Mouse (Mus musculus) T-cell, adult 2 months (primary cell): Measurements from ENCODE around the gene Pitpnc1.

Experiments used
- DNase-seq: peaks from one replicate; pipeline ENCODE4 v3.0.0; 2022; ENCODE audit warnings: low spot score

The Pitpnc1 gene

DNA sequence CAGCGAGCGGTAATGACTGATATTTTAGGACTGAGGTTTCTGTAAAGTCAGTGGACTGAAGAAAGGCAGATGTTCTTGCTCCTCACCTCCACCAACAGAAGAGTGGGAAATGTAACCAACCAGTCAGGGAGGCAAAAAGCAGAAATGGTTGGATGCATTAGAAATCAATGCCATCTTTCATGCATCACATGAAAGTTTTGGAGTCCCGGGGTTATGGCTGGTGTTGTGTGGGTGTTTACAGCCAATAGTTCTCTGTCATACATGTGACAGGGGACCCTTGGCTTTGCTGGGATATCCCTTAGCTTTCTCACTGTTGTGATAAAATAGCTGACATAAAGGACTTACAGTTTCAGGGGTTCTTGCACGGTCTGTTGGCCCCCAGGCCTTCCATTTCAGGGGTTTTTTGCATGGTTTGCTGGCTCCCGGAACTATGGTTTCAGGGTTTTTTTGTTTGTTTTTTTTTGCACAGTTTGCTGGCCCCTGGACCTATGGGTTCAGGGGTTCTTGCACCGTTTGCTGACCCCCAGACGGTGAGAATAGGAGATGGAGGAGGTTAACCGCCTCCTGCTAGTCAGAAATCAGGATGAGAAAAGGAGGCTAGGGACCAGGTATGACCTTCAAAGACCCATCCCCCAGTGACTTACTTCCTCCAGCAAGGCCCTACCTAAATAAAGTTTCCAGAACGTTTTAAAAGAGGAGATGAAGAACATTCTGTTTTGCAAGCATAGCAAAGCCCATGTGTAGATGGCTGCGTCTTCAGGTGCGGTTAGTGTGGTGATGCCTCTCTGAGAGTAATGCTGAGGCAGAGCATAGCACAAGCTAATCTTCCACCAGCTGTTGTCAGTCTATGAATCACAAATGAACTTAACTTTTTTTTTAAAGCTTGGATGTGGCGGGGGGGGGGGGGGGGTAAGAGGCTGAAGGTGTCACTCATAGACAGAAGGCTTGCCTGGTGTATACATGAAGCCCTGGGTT lies 27.1 kb downstream of the Pitpnc1 start:
- peak; percentile 89 for DNase-seq

DNA sequence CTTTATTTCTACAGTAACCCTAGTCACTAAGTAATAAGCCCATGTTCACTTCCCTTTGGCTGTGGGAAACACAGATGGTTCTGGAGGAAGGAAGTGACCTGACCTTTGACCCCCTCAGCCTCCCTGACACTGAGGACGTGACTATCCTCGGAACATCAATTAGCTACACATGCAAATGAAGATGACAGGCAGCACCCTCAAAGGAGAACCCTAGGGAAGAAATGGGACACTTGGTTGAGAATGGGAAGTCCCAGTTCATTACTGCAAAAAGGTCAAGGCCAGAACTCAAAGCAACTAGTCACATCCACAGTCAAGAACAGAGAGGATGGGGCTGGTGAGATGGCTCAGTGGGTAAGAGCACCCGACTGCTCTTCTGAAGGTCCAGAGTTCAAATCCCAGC lies 29.4 kb downstream of the Pitpnc1 start:
- DNase-seq = no peak

DNA sequence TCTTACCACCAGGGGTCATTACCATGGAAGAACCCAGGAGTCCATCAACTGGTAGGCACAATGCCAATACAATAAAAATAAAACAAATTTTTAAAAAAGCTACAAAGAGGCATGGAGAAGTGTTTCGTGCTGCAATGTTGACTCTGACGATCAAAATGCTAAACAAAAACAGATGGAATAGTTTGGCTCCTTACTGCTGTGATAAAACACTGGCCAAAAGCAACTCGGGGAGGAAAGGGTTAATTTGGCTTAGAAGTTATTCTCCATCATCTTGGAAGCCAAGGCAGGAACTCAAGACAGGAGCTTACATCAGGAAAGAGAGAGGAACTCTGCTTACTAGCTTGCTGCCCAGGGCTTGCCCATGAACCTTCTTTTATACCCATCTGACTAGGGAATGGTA lies 32.4 kb downstream of the Pitpnc1 start:
- DNase-seq = no peak

DNA sequence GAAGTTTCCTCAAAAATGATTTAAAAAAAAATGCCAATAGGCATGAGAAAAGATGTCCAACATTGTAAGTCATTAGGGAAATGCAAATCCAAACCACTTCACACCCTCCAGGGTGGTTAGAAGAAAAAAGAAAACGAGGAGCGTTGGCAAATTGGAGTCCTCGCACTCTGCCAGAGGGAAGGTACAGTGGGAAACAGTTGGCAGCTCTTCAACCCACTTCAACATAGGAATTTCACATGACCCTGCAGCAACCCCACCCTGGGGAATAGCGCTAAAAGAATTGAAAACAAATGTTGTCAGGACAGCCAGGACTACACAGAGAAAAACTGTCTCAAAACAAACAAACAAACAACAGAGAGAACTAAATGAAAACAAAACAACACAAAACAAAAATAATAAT lies 32.8 kb downstream of the Pitpnc1 start:
- no peak for DNase-seq

DNA sequence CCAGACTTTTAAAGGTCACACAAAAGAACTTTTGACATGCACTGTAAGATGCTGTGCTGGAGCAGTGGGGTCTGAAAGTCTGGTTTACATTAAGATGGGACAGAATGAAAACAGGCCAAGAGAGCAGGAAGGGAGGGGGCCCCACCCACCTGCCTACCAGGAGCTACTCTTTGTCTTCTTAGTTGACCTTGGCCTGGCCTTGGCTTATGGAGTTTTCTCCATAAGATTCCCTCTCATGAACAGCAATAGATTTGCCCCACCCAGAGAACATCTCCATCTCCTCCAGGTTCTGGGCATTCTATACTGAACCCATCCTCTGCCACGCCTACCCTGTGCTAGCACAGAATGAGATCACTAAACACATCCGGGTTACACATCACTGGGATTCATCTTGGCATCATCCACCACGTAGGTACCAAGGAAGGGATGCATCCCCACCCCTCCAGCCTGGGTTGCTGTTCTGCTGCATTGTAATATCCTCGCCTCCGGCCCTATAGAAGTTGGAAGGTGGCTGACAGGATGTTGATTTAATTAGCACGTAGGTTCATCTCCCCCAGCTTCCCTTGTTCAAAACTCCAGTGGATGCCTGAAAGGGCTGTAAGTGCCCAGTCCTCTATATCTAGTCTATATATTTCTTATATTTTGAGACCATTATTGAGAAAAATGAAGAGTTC lies 34.6 kb downstream of the Pitpnc1 start:
- peak; percentile 10 for DNase-seq

DNA sequence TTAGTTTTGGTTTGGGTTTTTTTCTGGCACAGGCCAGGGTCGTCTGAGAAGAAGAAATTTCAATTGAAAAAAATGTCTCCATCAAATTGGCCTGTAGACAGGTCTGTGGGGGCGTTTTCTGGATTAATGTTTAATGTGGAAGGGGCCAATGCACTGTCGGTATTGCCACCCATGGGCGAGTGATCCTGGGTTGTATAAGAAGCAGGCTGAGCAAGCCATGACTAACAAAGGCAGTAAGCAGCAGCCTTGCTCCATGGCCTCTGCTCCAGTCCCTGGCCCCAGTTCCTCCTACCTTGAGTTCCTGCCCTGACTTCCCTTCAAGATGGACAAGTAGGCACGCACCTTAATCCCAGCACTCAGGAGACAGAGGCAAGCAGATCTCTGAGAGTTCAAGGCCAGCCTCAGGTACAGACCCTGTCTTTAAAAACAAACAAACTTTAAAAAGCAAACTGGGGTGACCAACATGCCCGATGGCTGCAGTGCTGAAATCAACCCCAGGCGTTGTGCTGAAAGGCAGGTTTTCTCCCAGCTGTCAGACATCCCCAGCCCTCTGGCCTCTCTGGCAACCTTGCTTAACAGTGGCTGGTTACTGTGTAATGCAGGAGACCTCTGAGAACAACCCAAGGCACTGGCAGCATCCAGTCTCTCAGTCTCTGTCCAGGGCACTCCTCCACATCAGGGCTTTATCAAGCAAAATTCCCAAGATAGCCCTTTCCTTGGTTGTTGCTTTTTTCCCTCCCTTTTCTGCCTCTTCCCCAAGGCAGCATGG lies 39.1 kb downstream of the Pitpnc1 start:
- DNase-seq = no peak

DNA sequence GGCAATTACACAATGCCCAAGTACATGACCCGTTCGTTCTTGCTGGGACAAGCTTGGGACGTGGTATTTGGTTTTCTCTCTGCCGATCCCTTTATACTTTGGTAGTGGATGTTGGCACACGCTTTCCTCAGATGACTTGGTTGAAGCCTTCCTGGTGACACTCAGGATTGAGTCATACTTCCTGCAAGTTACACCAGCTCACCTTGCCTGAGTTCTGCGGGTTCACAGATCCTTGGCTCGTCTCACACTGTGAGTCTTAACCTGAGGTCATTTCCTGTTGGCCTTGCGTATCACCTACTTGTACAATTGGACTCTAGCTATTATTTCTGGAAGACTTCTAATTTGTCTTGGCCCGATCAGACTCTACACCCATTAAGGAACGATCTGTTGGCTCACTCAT lies 42.5 kb downstream of the Pitpnc1 start:
- DNase-seq = peak; percentile 74

DNA sequence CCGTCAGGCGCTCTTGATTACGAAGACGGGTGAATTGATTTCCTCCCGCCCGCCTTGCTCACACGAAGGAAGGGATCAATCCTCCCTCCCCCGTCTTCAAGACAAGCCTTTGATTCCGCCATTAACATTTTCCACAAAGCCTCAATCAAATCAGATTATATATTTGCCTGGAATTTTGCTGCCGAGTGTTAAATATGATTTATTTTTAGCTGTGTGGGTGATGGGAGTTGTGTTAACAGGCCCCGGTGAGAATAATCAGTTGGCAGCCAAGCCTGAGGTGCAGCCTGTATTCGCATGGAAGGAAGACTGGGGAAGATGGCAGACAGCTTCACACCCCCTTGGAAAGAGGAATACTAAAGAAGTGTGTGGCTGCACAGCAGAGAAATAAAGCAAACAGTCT lies 46.3 kb downstream of the Pitpnc1 start:
- DNase-seq = no peak

DNA sequence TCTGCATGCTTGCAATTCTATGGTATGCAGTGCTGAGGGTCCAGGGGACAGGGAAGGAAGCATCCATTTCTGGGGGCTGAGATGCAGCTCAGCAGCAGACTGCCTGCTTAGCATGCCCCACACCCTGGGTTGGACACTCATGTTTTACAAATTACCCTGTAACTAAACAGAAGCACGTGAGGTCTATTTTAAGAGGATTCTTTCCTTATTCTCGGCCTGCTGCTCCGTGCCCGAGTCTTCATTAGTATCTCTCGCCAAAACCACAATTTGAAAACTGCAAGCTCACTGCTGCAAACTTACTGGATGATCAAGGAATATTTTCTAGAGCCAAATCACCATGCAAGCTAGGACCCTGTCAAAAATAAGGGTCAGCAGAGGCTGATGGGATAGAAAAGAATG lies 48.1 kb downstream of the Pitpnc1 start:
- DNase-seq = no peak

DNA sequence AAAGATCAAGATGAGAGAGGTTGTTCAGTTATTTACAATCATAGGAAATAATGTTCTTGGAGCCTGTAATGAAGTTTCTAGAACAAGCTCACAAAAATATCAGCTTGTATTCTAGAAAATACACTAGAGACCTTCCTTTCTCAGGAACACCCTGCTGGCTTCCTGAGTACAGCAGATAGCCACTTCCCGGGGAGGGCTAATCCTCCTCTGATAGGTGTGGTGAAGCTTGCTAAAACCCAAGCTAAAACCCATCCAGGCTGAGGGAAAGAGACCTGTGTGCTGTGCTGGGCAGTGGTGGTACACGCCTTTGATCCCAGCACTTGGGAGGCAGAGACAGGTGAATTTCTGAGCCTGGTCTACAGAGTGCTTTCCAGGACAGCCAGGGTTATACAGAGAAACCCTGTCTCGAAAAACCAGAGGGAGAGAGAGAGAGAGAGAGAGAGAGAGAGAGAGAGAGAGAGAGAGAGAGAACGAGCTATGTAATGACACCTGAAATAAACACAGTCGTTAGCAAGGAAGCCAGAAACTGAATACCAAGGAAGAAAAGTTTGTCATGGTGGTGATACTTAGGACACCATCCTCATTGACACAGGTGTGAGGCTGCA lies 48.6 kb downstream of the Pitpnc1 start:
- peak; percentile 40 for DNase-seq

DNA sequence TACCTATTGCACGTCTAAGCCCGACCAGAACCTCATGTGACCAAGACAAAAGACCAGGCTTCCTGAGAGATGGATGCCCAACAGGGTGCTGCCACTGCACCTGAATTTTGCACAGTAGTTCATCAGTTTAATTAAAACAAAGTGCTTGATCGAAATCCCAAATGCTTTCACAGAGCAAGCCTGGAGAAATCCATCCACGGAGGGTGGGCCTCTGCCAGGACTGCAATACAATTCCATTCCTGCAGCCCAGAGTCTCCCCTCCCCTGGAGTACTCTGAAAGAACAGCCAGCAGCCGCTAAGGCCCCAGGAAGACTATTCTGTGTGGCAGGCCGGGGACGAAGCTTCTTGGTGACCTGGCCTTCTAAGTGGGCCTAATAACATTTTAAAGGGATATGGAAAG lies 50.6 kb downstream of the Pitpnc1 start:
- no peak for DNase-seq

DNA sequence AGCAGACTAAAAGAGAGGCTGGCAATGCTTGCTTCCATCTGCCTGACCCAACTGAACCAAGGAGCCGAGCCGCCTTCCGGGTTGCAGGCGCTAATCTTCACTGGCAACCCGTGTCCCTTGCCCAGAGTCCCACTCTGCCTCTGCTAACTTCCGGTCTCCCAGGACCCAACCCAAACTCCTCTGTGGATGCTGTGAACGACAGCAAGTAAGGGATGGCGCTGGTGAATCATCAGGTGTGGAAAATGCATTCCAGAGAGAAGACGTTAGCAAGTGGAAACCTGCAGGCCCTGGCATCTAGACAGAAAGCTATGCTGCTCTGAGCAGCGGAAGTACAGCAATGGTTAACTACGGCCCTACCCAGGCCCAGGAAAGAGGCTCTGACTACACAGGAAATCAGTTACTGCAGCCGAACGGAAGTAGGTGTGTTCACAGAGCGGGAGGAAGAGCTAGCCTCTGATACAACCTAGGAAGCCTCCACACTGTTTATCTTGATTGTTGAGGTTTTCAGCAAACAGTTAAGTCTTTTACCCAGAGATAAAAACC lies 53.4 kb downstream of the Pitpnc1 start:
- peak; percentile 92 for DNase-seq

DNA sequence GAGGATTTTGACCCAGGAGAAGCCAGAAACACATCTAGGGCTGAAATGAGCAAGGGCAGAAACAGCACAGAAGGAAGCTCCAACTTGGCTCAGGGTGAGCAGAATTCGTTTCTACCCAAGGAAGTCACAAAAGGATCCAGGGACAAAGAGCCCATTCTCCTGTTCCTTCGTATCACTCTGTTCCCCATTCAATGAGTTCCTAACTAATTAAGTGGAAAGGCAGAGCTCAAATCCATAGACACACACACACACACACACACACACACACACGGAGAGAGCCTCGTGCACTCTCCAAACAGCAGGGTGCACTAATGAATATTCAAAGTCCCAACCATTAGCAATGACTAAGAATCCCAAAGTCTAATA lies 54.0 kb downstream of the Pitpnc1 start:
- DNase-seq = no peak

DNA sequence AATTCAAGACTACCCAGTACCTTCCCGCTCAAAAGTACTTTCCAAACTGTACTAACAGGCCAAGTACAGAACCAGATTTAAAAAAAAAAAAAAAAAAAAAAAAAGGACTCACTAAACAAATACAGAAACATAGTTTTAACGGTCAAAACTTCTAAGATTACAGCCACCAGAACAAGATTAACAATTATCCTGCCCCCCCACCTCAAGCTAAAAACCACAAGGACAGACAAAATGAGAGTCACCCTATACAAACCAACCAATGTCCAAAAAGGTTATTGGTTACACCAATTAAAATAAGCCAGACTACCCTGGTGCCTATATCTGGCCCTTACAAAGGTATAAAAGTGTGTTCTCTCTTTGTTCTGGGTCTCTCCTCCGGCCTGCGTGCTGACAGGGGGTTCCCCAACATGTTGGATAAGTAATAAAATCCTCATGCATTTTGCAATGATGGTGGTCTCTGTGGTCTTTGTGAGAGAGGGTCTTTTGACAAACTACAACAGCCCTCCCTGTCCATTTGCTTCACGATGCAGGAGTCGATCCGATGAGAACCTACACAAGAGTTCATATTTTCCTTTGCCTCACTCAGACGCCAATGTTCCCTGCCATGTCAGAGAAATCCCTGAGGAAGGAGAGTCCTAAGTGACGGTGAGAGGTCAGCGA lies 54.5 kb downstream of the Pitpnc1 start:
- DNase-seq = no peak

DNA sequence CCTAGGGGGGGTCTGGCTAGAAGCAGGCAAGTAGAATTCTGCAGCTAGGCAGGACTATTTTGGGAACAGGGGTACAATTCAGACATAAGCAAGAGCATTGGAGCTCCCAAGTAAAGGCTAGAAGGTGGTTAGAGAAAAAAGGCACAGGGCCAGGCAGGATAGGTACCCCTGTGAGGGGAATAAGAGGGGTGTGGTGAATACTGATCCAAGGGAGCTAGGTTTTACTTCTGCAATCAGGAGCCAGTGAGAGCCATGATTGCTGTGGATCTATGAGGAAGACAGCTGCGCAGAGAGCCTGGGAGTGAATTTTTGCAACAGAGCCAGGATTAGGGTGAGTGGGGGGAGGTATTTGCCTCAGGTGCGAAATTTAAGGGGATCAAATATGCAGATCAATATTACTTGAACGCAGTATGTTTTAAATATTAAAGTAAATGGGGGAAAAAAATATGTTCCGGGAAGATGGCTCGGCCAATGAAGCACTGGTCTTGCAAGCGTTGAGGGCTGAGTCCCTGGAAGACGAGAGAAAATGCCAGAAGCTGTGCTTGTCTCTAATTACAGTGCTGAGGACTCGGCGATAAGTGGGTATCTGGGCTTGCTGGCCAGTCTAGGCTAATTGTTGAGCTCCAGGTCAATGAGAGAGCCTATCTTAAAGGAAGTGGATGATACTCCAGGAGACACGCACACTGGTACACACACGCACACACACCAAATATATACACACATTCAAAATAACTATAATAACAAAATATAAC lies 55.3 kb downstream of the Pitpnc1 start:
- no peak for DNase-seq

DNA sequence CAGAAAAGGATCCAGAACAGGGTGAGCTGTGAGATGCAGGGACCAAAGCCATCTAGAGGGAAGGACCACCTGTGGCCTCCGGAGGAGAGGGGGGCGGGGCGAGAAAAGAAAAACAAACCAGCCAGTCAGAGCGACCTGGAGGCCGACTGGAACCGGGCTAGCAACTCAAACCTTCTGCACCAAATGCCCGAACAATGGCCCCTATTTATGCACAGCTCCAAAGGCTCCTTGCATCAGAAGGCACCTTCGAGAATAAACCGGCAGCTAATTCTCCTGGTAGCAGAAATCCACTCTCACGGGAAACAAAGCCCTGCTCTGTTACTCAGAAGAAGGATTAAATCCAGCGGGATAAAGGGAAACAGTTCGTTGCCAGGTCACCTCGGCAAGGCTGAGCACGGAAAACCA lies 57.2 kb downstream of the Pitpnc1 start:
- no peak for DNase-seq

DNA sequence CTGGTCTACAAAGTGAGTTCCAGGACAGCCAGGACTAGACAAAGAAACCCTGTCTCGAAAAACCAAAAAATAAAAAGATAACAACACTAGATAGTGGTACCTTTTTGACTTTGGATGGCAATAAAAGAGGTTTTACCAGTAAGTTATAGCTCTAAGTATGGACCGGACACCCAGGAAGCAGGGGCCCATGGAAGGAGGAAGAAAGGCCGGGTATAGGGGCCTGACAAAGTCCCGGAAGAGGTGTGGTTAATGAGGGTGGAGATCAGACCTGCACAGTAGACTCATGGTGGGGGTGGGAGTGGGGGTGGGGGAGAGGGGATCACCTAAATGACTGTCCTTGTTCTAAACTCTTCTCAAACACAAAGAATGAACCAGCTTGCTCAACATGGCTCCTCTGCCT lies 58.4 kb downstream of the Pitpnc1 start:
- DNase-seq = no peak

DNA sequence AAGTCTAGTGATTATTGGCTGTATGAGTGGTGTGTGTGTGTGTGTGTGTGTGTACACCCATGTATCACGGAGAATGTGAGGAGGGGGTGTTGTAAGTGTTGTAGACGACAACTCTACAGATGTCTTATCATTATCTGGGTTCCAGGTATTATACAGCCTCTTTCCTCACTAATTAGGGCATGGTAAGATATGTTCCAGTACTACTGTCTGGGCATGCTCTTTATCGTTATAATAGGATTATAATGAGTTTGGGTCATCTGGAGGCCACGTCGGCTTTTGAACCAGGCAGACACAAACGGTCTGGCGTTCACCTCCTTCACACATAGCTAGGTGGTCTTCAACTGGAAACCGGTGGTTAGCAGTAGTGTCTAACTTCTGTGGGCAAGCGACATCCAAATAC lies 58.9 kb downstream of the Pitpnc1 start:
- no peak for DNase-seq

DNA sequence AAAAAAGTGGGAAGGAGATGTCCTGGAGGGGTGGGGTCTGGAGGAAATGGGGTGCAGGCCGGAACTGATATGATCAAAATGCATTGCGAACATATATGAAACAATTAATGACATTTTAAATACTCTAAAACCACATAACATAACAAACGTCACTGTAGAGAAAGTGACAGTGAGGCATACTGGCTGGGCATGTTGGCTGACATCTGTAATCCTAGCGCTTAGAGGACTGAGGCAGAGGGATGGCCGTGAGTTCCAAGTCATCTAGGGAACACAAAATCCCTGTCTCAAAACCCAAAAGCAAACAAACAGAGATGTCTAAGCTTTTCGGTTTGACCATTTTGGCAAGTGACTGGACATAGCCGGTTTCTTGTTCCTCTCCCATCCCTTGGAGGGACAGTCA lies 59.7 kb downstream of the Pitpnc1 start:
- DNase-seq = no peak

DNA sequence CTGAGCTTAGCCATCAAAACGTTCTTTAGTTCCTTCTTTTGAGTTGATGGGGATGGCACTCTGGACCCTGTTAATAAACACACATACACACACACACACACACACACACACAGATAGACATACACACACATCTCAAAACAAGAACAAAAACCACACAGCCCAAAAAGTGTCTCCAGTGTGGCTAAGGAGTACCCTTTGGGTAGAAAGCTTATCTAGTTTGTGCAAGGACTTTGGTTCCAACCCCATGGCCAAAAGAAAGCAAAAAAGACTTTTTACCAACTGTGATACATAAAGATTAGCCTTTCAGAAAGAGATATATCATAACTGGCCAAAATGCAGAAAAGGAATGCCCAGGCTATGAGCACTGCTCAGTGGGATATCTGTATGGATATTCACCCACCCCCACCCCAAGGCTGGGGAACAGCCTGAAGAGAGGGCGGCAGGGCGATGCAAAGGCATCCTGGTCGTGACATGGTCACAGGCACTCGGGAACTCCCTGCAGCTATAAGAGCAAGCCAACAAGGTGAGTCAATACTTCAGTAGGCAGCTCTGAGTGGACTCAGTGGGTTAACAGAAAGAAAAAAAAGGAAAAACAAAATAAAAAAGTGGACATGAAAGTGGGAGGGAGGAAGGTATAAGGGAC lies 60.3 kb downstream of the Pitpnc1 start:
- no peak for DNase-seq
